Mouse (Mus musculus) adrenal gland, postnatal 4 days (tissue): ENCODE results near the gene Paqr8. TPM values are rescaled to one million over a fixed set of nuclear protein-coding genes. Genes with fewer than 3 reads are reported as not detected.
"Not testable (repeated sequence)": the region's sequence is repeated elsewhere in the genome, so short reads cannot be mapped to it uniquely, and the experiment has no call there.

Source experiments
- DNase-seq, 2 experiments: peaks; one replicate each; pipeline ENCODE4 v3.0.0; 2021 to 2022; ENCODE audit warnings: low spot score in 2 of 2, mixed read lengths in 2 of 2
- total RNA-seq, 2 experiments: library from RNA; stranded (reverse); gene quantifications; 2 replicates each; pipeline ENCODE4 v1.2.3; 2021

Paqr8 gene
- total RNA-seq, 2 experiments from 2014 or later = 40.5 to 44.6 TPM

- DNase-seq = no peak
Measured at GRCm38 (mm10) chr1:20908541-20908940, 18.1 kb downstream of the Paqr8 start.

DNA sequence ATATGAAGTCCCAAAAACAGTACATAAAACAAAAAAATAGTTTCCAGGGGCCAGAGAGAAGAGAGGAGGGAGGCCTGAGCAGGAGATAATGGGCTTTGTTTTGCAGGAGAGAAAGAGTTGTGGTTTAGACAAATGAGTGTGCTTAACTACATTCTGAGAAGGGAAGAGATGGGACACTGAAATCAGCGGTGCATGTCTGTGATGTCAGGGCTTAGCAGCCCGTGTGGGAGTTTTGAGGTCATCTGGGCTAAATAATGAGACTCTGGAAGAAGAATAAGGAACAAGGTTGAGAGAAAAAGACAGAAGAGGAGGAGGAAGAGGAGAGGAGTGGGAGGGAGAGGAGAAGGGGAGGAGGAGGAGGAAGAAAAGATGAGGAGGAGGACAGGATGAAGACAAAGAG lies 21.7 kb downstream of the Paqr8 start:
- no peak for DNase-seq

DNA sequence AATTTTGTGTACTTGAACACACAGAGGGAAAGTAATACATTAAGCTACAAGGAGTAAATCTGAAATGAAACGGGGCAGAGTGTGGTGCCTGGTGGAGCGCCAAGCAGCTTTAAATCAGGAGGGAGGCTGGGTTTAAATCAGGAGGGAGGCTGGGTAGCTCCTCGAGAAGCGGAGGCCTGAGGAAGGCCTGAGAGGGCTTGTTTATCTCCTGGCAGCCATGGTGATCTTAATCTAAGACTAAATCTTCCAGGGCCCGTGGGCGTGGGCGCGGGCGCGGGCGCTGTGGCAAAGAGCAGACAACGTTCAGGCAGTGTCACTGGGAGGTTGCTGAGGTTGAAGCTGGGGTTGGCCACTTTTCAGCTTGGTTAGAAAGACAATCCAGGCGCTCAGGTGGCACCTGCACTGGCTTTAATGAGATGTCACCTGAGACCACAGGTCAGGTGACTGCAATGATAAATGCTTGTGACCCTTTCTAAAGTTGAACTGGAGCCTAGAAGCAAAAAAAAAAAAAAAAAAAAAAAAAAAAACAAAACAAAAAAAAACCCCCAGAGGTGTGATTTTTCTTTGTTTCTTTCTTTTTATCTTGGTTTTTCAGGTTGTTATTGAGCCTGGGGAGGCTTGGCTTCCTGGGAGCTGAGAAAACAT lies 22.2 kb downstream of the Paqr8 start:
- DNase-seq = no peak

DNA sequence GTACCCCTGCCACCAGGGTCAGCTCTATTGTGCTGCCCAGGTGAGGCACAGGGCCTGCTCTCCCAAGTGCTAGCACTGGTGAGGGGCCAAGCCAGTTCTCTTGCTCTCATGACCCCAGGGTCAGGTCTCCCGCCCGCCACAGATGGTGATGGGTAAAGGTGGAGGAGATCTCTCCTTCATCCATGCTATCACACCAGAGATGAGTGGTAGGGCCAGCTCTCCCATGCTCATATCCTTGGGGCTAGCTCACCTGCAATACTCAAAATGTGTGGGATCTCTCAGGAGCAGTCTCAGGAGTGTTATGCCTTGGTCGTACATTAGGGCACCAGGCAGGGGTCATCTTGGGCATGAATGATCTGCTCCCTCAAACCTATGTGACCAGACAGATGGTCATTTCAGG lies 24.4 kb downstream of the Paqr8 start:
- no peak for DNase-seq

- DNase-seq = no peak
Measured at GRCm38 (mm10) chr1:20915608-20916007, 25.2 kb downstream of the Paqr8 start.

- no peak for DNase-seq
Measured at GRCm38 (mm10) chr1:20917496-20918050, 27.2 kb downstream of the Paqr8 start.

DNA sequence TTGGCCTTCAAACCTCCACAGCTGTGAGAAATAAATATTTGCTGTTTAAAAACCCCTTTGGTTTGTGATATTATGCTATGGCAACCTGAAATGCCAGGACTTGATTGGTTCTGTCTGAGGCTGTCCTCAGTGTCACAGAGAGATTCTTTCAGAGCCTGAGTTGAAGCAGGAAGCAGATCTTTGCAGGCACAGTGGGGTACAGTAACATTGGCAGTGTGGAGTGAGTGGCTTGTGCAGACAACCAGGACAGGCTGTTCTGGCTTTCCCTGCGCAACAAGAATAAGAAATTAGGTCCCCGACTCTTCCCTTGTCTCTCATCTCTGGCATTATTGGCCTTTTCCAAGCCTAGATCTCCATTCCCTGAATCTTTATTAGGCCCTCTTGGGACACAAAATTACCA lies 29.3 kb downstream of the Paqr8 start:
- DNase-seq = no peak

DNA sequence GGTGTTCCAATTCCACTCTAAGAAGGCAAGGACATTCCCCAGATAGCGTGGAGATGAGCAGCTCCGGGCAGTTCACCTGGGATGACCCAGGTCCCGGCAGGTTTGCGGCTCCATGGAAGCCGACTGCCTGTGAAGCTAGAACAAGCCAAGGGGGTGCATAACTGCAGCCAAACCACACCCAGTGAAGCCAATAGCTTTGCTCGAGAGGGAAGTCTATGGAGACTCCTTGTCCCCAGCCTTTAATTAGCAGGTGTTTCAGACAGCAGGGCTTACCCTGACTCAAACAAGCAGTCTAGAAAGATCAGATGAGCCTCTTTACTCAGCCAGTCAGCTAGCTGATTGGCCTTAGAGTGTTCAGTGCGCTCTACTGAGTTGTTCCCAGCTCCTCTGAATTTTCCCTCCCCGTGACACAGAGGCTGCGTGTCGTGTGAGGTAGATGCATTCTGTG lies 30.7 kb downstream of the Paqr8 start:
- no peak for DNase-seq

DNA sequence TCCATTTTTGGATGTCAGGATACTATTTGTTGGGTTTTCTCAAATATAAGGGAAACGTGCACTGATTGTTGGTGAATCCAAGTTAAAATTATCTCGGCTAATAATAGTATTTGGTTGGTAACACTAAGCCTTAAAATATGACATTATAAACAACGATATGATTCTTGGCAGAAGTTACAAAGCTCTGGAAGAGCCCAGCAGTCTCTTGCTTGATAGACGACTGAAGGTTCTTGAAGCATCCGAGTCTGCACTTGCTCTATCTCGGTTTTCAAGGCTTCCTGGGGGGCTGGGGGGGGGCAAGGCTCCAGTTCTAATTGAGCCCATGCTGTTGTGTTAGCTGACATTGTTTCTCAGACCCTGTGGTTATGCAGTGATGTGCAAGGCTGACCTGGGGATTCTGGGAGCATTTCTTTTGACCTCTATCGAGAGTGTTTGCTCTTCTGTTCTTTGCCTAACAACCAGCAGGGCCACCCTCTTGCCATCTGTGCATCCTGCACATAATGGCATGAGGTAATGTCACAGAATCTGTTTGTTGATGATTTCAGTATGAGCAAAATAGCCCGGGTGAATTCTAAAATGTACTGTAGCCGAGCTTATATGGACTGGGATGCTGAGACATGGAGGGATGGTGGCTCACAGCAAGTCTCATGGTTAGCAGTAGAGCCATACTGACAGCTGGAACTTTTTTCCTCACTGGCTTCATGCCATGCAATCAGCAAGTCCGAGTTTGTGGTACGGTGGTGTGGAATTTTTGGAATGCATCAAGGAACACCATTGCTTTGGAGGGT lies 32.4 kb downstream of the Paqr8 start:
- DNase-seq = no peak

- not testable (repeated sequence) for DNase-seq
Measured at GRCm38 (mm10) chr1:20925324-20925723, 34.9 kb downstream of the Paqr8 start.

- no peak for DNase-seq
Measured at GRCm38 (mm10) chr1:20925926-20926325, 35.5 kb downstream of the Paqr8 start.

DNA sequence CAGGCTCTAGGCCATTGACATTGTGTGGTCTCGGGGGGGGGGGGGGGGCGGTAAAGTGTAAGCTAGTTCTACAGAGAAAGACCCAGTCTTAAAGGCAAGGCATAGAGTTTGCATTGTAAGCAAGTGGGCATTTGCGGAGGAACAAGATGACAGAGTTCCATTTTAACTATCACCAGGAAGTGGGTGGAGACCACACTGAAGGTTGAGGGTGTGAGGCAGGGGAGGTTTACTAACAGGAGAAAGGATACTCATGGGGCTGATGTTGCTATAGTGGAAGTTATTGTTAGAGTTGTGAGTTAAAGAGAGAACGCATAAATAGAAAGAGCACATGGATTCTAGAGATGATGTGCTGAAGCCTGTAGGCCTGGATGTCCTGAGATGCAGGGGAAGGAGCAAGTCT lies 36.0 kb downstream of the Paqr8 start:
- DNase-seq = no peak

- DNase-seq = no peak
Measured at GRCm38 (mm10) chr1:20928487-20928886, 38.1 kb downstream of the Paqr8 start.

DNA sequence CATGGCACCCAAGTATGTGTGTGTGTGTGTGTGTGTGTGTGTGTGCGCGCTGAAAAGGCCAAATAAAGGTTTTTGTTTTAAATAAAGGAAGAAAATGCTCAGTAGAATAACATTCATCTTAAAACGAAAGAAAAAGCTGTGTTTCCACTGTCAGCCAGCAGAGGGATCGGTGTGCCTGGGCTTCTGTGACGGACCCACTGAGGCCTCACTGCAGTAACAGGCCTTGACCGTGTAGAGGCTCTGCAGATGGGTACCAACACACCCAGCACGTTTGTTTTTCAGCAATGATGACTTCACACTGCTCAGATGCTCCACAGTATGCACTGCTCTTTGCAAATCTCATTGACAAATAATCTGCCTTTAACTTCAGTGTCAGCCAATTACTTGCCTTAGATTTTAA lies 43.1 kb downstream of the Paqr8 start:
- no peak for DNase-seq

DNA sequence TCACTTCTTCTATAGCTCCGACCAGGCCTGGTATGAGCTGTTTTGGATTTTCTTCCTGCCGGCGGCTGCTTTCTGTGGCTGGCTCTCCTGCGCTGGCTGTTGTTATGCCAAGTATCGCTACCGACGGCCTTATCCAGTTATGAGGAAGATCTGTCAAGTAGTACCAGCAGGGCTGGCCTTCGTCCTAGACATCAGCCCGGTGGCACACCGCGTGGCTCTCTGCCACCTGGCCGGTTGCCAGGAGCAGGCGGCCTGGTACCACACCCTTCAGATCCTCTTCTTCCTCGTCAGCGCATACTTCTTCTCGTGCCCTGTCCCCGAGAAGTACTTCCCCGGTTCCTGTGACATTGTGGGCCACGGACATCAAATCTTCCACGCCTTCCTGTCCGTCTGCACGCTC lies 44.7 kb downstream of the Paqr8 start:
- no peak for DNase-seq

- DNase-seq = no peak
Measured at GRCm38 (mm10) chr1:20939046-20939445, 48.6 kb downstream of the Paqr8 start.

GRCm38 (mm10) chr1:20940151-20940550 lies 49.7 kb downstream of the Paqr8 start:
- DNase-seq = no peak

DNA sequence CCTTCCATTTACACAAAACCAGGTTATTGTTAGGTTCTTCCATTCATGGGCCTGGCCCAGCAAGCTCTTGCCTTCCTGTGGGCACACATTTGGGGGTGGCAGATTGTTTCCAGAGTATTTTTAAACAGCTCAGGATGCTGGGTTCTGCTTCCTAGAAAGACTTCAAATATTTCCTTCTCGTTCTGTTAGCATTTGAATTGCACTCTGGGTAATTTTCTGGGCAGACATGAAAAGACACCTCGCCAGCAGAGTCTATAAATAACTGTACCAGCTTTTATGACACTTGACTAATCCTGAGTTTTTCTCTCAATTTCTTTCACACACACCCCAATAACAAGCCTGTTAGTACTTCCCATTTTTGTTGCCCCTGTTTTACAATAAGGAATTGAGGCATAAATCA lies 50.9 kb downstream of the Paqr8 start:
- DNase-seq = no peak

DNA sequence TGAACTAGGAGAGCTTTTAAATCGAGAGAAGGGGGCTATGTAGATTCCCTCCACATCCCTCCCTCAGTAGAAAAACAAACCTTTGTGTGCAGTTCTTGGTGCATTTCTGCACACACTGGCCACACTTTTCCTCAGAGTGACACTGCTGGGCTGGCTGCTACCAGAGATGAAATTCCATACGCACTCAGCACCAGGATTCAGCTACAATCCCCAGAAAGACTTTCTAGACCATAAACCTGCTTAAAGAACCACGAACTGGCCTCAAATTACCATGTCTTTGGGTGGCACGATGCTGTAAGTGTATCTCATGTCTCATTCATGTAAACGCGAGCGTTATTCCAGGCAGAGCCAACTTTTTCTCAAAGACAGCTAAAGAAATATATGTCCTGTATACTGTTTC lies 51.5 kb downstream of the Paqr8 start:
- no peak for DNase-seq

DNA sequence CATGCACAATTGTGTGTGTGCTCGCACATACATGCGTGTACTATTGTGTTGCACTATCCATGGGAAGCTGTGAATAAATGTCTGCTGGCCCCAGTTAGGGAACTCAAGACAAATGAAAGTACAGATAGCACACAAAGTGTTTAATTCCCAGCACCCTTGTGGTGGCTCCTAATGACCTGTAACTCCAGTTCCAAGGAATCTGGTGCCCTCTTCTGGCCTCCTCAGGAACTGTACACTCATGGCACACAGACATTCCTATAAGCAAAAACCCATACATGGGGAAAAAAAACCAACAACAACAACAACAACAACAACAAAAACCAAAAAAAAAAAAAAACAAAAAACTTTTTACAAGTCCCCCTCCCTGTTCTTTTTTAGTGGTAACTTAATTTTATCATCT lies 52.6 kb downstream of the Paqr8 start:
- no peak for DNase-seq

DNA sequence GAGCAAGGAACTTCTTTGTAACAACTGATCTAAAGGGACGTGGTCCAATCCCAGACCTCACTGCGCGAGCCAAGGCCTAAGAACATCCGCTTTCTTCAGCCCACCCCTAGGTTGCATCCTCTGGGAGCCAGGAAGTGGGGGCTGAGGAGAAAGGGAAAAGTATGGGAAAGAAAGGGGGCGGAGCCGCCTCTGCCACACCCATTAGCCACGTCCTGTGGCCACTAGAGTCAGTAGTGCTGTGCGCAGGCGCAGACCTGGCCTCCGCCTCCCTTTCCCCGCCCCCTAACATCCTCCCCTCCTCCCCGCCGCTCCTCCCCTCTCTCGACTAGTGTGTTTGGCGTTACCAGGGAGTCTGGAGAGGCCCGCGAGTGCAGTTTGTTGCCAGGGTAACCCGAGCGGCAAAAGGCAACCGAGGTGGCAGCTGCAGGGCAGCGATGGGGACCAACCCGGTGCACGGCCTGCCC lies 60.9 kb downstream of the Paqr8 start, which contains the start of gene Efhc1:
Gene Efhc1, plus strand, starts transcription at position 327 of the 464 bp plus-strand sequence.
- DNase-seq = peak; percentile 71 to 86

GRCm38 (mm10) chr1:20951799-20952198 lies 61.4 kb downstream of the Paqr8 start:
- DNase-seq = no peak
